Mouse (Mus musculus) left cerebral cortex, adult 2 months (tissue): Measurements from ENCODE around the gene Ube4b. TPM values are rescaled to one million over a fixed set of nuclear protein-coding genes. Genes with fewer than 3 reads are reported as not detected.
A peak's percentile ranks its signal among the peaks of the same experiment; 100 is the strongest.

Source experiments
- DNase-seq, 2 experiments: peaks; one replicate each; pipeline ENCODE4 v3.0.0; 2021 to 2022; ENCODE audit warnings: low spot score in 2 of 2, mixed read lengths in 1 of 2; ENCODE audit errors: extremely low spot score in 1 of 2
- H3K27ac ChIP-seq: fragments of 200-600 bp; 2 replicates; pipeline ENCODE4 v1.8.1; 2022
- H3K4me3 ChIP-seq: fragments of 200-600 bp; 2 replicates; pipeline ENCODE4 v1.8.1; 2022
- CTCF ChIP-seq: fragments of 200-600 bp; IDR thresholded peaks from 2 replicates; pipeline ENCODE4 v1.8.1; 2022; ENCODE audit warnings: antibody characterized with exemption, mild to moderate bottlenecking, moderate library complexity
- intact Hi-C: fragments of 180-260 bp; cut with DNase I; formaldehyde crosslinking; loops from one replicate; pipeline ENCODE4 v1.15.1; 2025
- total RNA-seq, 2 experiments: library from RNA; stranded (reverse); gene quantifications; 2 replicates each; pipeline ENCODE4 v1.2.3; 2021

The Ube4b gene
- total RNA-seq, 2 experiments from 2014 or later: 110 TPM

DNA sequence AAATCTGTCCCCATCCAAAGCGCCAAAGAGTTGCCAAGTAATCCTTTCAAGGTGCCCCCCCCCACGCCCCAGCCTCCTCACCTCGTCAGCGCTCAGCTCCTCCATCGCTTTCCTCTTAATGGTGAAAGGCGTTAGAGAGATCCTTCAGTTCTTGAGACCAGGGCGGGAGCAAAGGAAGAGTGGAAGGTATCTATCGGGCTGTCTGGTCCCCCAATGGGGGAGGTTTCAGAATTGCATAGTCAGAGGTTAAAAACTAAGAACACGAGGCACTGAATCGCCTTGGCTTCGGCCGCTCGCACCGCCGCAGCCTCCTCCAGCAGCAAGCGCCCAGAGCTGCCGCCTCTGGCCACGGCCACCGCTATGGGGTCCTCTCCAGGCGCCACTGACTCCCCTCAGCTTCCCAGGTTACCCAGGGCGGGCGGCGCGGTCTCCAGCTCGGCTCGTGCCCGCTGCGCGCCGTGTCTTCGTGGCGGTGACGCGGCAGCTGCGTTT lies 702 bp downstream of the Ube4b start:
- TF ChIP-seq CTCF: no peak
- peak overlapping the region; percentile 99 for H3K4me3 ChIP-seq
- DNase-seq: peak in 1 of 2 experiments; percentile 25
- H3K27ac ChIP-seq: peak overlapping the region; percentile 99
- intact Hi-C loops: loop anchor here (2.0 kb wide), 3 partner anchors 19 to 119 kb away; partner anchors contain the start of gene Kif1b

GRCm38 (mm10) chr4:149424755-149425154 lies 1.8 kb downstream of the Ube4b start:
- TF ChIP-seq CTCF: no peak
- intact Hi-C loops: loop anchor here (2.0 kb wide), 1 partner anchor 20 kb away; no protein-coding TSS in a partner anchor
- no peak for DNase-seq
- H3K27ac ChIP-seq: peak overlapping the region; percentile 99; the same call in 1 of the 2 replicates
- H3K4me3 ChIP-seq: peak overlapping the region; percentile 99

DNA sequence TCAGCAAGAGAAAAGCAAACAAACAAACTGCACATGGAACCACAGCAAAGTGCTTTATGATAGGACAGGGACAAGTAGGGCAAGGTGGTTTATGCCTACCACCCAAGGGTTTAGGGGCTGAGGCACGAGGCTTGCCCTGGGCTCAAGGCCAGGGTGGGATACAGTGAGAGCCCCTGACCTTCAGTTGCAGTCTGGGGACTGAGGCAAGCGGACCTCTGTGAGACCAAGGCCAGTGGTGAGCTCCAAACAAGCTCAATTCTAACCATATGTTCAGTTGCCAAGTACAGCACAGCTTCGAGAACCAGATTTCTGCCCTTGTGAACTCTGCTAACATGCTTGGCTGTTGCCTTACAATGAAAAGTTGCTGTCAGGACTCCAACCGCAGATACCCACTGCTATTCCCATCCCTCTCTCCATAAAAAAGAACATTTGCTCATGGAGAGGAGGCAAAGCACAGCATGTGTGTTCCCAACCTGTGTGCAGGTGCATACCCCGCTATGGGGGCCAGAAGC lies 8.6 kb downstream of the Ube4b start:
- no peak overlapping the region for H3K4me3 ChIP-seq
- no peak for DNase-seq
- no peak for TF ChIP-seq CTCF
- no peak overlapping the region for H3K27ac ChIP-seq
- intact Hi-C loops: no loop called here

DNA sequence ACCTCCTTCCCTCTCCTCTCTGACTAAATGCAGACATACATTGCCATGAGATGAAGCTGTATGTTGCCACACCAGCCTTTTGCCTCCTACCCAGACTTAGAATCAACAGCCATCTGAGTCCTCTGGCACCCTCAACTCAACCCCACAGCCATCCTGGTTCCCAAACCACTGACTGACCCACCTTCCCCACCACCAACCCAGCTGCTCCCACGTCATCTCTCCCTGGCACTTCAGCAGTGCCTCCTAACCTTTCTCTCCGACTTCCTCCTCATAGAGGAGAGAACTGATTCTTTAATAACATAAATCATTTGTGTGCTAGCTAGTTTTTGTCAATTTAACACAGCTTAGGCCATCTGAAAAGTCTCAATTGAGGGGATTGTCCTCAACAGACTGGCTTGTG lies 9.6 kb downstream of the Ube4b start:
- no peak for DNase-seq
- Histone ChIP-seq H3K4me3 (no peak overlapping the region), H3K27ac (no peak overlapping the region)
- intact Hi-C loops: no loop called here
- no peak for TF ChIP-seq CTCF

GRCm38 (mm10) chr4:149416417-149416816 lies 10.1 kb downstream of the Ube4b start:
- Histone ChIP-seq H3K27ac (no peak overlapping the region; the same call in 1 of the 2 replicates), H3K4me3 (no peak overlapping the region)
- TF ChIP-seq CTCF: no peak
- intact Hi-C loops: no loop called here
- DNase-seq: no peak

DNA sequence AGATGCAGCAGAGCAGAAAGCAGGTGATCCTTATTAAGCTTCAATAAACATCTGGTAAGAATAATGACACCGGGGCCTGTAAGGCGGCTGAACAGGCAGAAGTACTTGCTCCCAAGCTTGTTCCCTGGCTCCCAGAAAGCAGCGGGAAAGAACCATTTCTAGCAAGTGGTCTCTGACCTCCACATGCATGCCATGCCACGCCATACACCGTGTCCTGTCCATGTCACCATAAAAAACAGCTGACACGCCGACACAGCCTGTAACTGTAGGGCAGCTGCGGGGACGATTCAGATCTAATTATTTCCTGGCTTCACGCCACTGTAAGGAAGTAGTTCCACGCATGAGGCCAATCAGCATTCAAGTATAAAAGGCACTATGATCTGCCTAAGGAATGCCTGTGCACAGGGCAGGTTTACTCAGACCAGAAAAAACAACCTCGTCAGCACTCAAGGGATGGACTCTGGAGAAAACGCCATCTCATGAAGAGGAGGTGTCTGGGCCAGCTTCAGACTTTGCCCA lies 10.8 kb downstream of the Ube4b start:
- Histone ChIP-seq H3K27ac (no peak overlapping the region; the same call in 1 of the 2 replicates), H3K4me3 (no peak overlapping the region)
- intact Hi-C loops: no loop called here
- TF ChIP-seq CTCF: no peak
- no peak for DNase-seq

- H3K27ac ChIP-seq: no peak overlapping the region
- TF ChIP-seq CTCF: no peak; the same call in none of the 2 replicates
- intact Hi-C loops: no loop called here
- no peak overlapping the region for H3K4me3 ChIP-seq
- no peak for DNase-seq
Measured at GRCm38 (mm10) chr4:149414259-149414658, 12.3 kb downstream of the Ube4b start.

- H3K4me3 ChIP-seq: no peak overlapping the region
- no peak for TF ChIP-seq CTCF
- DNase-seq: no peak
- H3K27ac ChIP-seq: no peak overlapping the region
- intact Hi-C loops: no loop called here
Measured at GRCm38 (mm10) chr4:149409759-149410158, 16.8 kb downstream of the Ube4b start.

GRCm38 (mm10) chr4:149408331-149408730 lies 18.2 kb downstream of the Ube4b start:
- intact Hi-C loops: no loop called here
- no peak for DNase-seq
- Histone ChIP-seq H3K4me3 (no peak overlapping the region), H3K27ac (no peak overlapping the region)
- no peak for TF ChIP-seq CTCF

GRCm38 (mm10) chr4:149407461-149407860 lies 19.1 kb downstream of the Ube4b start:
- TF ChIP-seq CTCF: no peak

GRCm38 (mm10) chr4:149405713-149406443 lies 20.7 kb downstream of the Ube4b start:
- no peak overlapping the region for H3K27ac ChIP-seq
- no peak for DNase-seq
- no peak overlapping the region for H3K4me3 ChIP-seq
- intact Hi-C loops: loop anchor here (2.0 kb wide), 1 partner anchor 19 kb away; no protein-coding TSS in a partner anchor
- no peak for TF ChIP-seq CTCF

More at GRCm38 (mm10) chr4:149407461-149407860, 19.1 kb downstream of the Ube4b start:
- H3K4me3 ChIP-seq: no peak overlapping the region
- no peak overlapping the region for H3K27ac ChIP-seq
- intact Hi-C loops: no loop called here
- no peak for DNase-seq
